Mouse (Mus musculus) inflammation-experienced regulatory T-cells, adult 16 weeks (primary cell): ENCODE data around the gene Cnnm4. TPM values are rescaled to one million over a fixed set of nuclear protein-coding genes. Genes with fewer than 3 reads are reported as not detected.

Experiments
- polyA plus RNA-seq: library from polyadenylated mRNA; unstranded; fragments of 100-300 nt; shearing (Covaris generic); gene quantifications from one replicate; pipeline ENCODE4 v1.2.1, GENCODE M21; 2017

Cnnm4 gene
- polyA plus RNA-seq, result 2.2 TPM

GRCm38 (mm10) chr1:36471181-36472105 lies at the start of gene Cnnm4:
Gene Cnnm4, plus strand, starts transcription at chr1:36471620.

GRCm38 (mm10) chr1:36444471-36445464 lies 26.7 kb upstream of the Cnnm4 start, which contains the start of gene Lman2l:
Gene Lman2l, minus strand, starts transcription at chr1:36445271.

DNA sequence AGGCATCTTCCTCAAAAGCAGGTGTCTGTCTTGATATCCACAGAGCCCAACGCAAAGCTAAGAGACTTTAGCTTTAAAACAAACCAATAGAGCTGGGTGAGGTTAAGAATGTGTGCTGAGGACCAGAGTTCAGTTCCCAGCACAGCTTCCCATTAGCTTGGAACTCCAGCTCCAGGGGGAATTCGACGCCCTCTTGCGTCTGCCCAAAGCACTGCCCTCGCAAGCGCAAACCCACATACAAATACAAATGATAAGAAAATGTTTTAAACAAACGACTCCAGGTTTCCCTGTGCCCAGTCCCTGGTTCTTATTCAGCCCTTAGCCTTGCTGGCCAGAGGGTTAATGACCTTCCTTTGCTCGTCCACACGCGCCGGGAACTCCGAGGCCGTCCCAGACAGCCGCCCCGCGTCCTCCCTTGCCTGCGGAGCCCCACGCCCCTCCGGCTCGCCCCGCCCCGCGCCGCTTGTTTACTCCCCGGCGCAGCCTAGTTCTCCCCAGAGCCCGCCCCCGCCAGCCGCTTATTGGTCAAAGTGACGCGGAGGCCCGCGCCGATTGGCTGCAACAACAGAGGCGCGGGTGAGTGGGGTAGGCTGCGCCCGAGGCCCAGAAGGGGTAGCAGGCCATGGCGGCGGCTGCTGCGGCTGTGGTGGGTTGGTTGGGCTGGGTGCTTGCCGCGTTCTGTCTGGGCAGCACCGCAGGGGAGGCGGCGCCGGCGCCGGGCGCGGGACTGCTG lies 40.0 kb downstream of the Cnnm4 start, which contains the start of gene Cnnm3:
Gene Cnnm3, plus strand, starts transcription at position 579 of the 733 bp plus-strand sequence.

GRCm38 (mm10) chr1:36536783-36537182 lies 65.4 kb downstream of the Cnnm4 start, which contains the start of gene Ankrd23:
Gene Ankrd23, minus strand, starts transcription at chr1:36536883.

DNA sequence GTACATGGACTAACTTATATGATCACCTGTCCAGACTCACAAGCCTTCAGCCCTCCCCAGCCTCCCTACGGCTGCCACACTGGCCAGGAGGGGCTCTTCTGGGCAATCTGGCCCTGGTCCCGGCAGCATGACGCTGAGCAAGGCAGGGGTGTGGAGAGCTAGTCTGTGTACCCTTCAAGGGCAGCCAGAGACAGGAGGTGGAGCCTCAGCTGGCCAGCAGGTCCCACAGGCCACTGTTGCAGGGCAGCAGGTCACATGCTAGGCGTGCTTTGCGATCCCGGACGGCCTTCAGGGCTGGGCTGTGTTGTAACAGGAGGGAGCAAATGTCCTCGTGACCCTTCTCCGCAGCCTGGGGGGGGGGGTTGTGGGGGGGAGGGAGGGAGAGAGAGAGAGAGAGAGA lies 67.8 kb downstream of the Cnnm4 start, which contains the start of gene Gm42417:
Gene Gm42417, minus strand, starts transcription at position 244 of the 400 bp plus-strand sequence.

GRCm38 (mm10) chr1:36546888-36547471 lies 75.6 kb downstream of the Cnnm4 start, which contains the start of gene Ankrd39:
Gene Ankrd39, minus strand, starts transcription at chr1:36547445.

Other genes with a start within 250 kb of the Cnnm4 start
- 70.9 TPM for gene Uggt1, start 226.9 kb upstream of the Cnnm4 start, polyA plus RNA-seq
- gene Neurl3, start 196.9 kb upstream of the Cnnm4 start, polyA plus RNA-seq, result 144 TPM
- 158 TPM for gene Arid5a, start 163.9 kb upstream of the Cnnm4 start, polyA plus RNA-seq
- gene Kansl3, start 102.4 kb upstream of the Cnnm4 start, polyA plus RNA-seq, result 71.1 TPM
- 1.5 TPM for gene Fer1l5, start 99.3 kb upstream of the Cnnm4 start, polyA plus RNA-seq
- 36.5 TPM for gene Lman2l, start 26.3 kb upstream of the Cnnm4 start, polyA plus RNA-seq
- gene Cnnm3, start 40.2 kb downstream of the Cnnm4 start, polyA plus RNA-seq, result 3.3 TPM
- 28.9 TPM for gene Ankrd23, start 65.3 kb downstream of the Cnnm4 start, polyA plus RNA-seq
- not detected for gene Gm42417, start 67.8 kb downstream of the Cnnm4 start, polyA plus RNA-seq
- gene Ankrd39, start 75.8 kb downstream of the Cnnm4 start, polyA plus RNA-seq, result 46.5 TPM
- gene Sema4c, start 86.7 kb downstream of the Cnnm4 start, polyA plus RNA-seq, result 1.00 TPM
- not detected for gene Fam178b, start 211.6 kb downstream of the Cnnm4 start, polyA plus RNA-seq
- 475 TPM for gene Cox5b, start 219.8 kb downstream of the Cnnm4 start, polyA plus RNA-seq
- not detected for gene 4933424G06Rik, start 238.5 kb downstream of the Cnnm4 start, polyA plus RNA-seq
- 70.5 TPM for gene Actr1b, start 242.8 kb downstream of the Cnnm4 start, polyA plus RNA-seq